Mouse (Mus musculus) intestine, embryonic 15.5 days (tissue): Measurements from ENCODE around the gene Bglap. TPM values are rescaled to one million over a fixed set of nuclear protein-coding genes. Genes with fewer than 3 reads are reported as not detected.
"Not testable (repeated sequence)": the region's sequence is repeated elsewhere in the genome, so short reads cannot be mapped to it uniquely, and the experiment has no call there.

Experiments used
- ATAC-seq: fragments of 200-750 bp; cut with Nextera tagmentation; 2 replicates; pipeline ENCODE4 v1.8.0; 2017; ENCODE audit warnings: moderate TSS enrichment, moderate library complexity
- H3K27ac ChIP-seq: fragments of 300-500 bp; sonication (generic); 2 replicates; pipeline ENCODE4 v1.5.1; 2015; ENCODE audit warnings: mild to moderate bottlenecking, inconsistent platforms
- H3K27me3 ChIP-seq: fragments of 300-500 bp; sonication (generic); replicated peaks from 2 replicates; pipeline ENCODE4 v1.6.1; 2015; ENCODE audit warnings: inconsistent platforms
- H3K36me3 ChIP-seq: fragments of 300-500 bp; sonication (generic); 2 replicates; pipeline ENCODE4 v1.6.1; 2015; ENCODE audit warnings: inconsistent platforms
- H3K4me1 ChIP-seq: fragments of 300-500 bp; sonication (generic); replicated peaks from 2 replicates; pipeline ENCODE4 v1.6.1; 2015; ENCODE audit warnings: inconsistent platforms
- H3K4me2 ChIP-seq: fragments of 300-500 bp; sonication (generic); replicated peaks from 2 replicates; pipeline ENCODE4 v1.6.1; 2015; ENCODE audit warnings: mild to moderate bottlenecking, inconsistent platforms
- H3K4me3 ChIP-seq: fragments of 300-500 bp; sonication (generic); replicated peaks from 2 replicates; pipeline ENCODE4 v1.5.1; 2015; ENCODE audit warnings: inconsistent platforms
- H3K9ac ChIP-seq: fragments of 300-500 bp; sonication (generic); 2 replicates; pipeline ENCODE4 v1.6.1; 2015; ENCODE audit warnings: inconsistent platforms
- H3K9me3 ChIP-seq: fragments of 300-500 bp; sonication (generic); 2 replicates; pipeline ENCODE4 v1.6.1; 2016; ENCODE audit warnings: inconsistent platforms
- WGBS: fragments of 180-500 bp; shearing (Covaris S2); methylation state at CpG from one replicate; pipeline ENCODE4 v1.1.7; 2015; 5-methylcytosine and 5-hydroxymethylcytosine counted together
- polyA plus RNA-seq: library from polyadenylated mRNA; unstranded; fragments of >200 nt; fragmentation: Nextera tagmentation; extraction: Ambion mirVana; gene quantifications from 2 replicates; pipeline ENCODE4 v1.2.1, GENCODE M21; 2015

Bglap gene
- polyA plus RNA-seq, 1 experiment from 2014 or later: not detected

GRCm38 (mm10) chr3:88411681-88412080 lies 27.4 kb upstream of the Bglap start:
- H3K9ac ChIP-seq: no peak overlapping the region
- no peaks in the 10 kb centered on the region for H3K27me3 ChIP-seq
- H3K36me3 ChIP-seq: peaks cover 8% of the 10 kb centered on the region; the same call in 1 of the 2 replicates
- no peak for ATAC-seq
- no peak overlapping the region for H3K4me2 ChIP-seq
- WGBS: 81% methylated on average over 4 of the region's 4 CpGs
- no peak overlapping the region for H3K27ac ChIP-seq
- no peak overlapping the region for H3K4me3 ChIP-seq
- H3K4me1 ChIP-seq: peaks cover 28% of the 10 kb centered on the region
- H3K9me3 ChIP-seq: no peaks in the 10 kb centered on the region

- Histone ChIP-seq H3K27me3 (no peaks in the 10 kb centered on the region), H3K4me3 (peak overlapping the region; percentile 68), H3K4me1 (peaks cover 23% of the 10 kb centered on the region), H3K36me3 (0 out of 2 replicates have a peak, but pooled peaks cover 8% of the 10 kb centered on the region), H3K4me2 (peak overlapping the region; percentile 83), H3K9ac (peak overlapping the region; percentile 24; the same call in 1 of the 2 replicates), H3K27ac (peak overlapping the region; percentile 97), H3K9me3 (no peaks in the 10 kb centered on the region)
- peak; percentile 11; the same call in 1 of the 2 replicates for ATAC-seq
- 15% methylated on average over 7 of the region's 7 CpGs for WGBS
Observed at GRCm38 (mm10) chr3:88410645-88411031, 26.4 kb upstream of the Bglap start.

- H3K9me3 ChIP-seq: no peaks in the 10 kb centered on the region
Observed at GRCm38 (mm10) chr3:88409741-88410644, 25.7 kb upstream of the Bglap start, which contains the start of gene Pmf1. TSS of gene Pmf1 (minus strand) at chr3:88410331.

GRCm38 (mm10) chr3:88408953-88409352 lies 24.7 kb upstream of the Bglap start:
- peak overlapping the region; percentile 97; the same call in 1 of the 2 replicates for H3K27ac ChIP-seq
- no peaks in the 10 kb centered on the region for H3K9me3 ChIP-seq
- H3K4me3 ChIP-seq: peak overlapping the region; percentile 68
- no peaks in the 10 kb centered on the region for H3K27me3 ChIP-seq
- H3K9ac ChIP-seq: peak overlapping the region; percentile 93
- peaks cover 23% of the 10 kb centered on the region for H3K4me1 ChIP-seq
- WGBS: 63% methylated on average over 5 of the region's 5 CpGs
- H3K36me3 ChIP-seq: 0 out of 2 replicates have a peak, but pooled peaks cover 8% of the 10 kb centered on the region
- no peak for ATAC-seq
- peak overlapping the region; percentile 83 for H3K4me2 ChIP-seq

More at GRCm38 (mm10) chr3:88409741-88410644, 25.7 kb upstream of the Bglap start, which contains the start of gene Pmf1:
- no peaks in the 10 kb centered on the region for H3K27me3 ChIP-seq
- H3K9ac ChIP-seq: peak within 1 kb of the TSS; percentile 93
- H3K4me3 ChIP-seq: peak within 1 kb of the TSS; percentile 68
- H3K4me2 ChIP-seq: peak within 1 kb of the TSS; percentile 83
- ATAC-seq: peak; percentile 95
- H3K36me3 ChIP-seq: 0 out of 2 replicates have a peak, but pooled peaks cover 8% of the 10 kb centered on the region
- under 1% methylated on average over 54 of the region's 54 CpGs for WGBS
- peaks cover 23% of the 10 kb centered on the region for H3K4me1 ChIP-seq
- H3K27ac ChIP-seq: peak within 1 kb of the TSS; percentile 97

DNA sequence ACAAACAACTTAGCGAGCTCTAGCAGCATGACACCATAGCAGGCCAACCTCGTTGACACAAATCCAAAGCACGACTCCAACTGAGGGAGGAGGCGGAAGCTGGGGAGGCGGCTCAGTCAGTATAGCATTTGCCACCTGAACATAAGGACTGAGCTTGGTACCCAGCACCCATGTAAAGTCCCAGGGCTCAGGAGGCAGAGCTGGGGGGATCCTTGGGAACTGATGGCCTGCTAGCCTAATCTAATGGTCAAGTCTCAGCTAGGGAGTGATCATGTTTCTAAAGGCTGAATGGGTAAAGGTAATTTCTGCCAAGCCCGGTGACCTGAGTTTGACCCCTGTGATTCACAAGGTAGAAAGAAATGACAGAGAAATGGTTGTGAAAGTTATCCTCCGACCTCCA lies 23.3 kb upstream of the Bglap start:
- no peaks in the 10 kb centered on the region for H3K9me3 ChIP-seq
- no peak overlapping the region for H3K27ac ChIP-seq
- no peaks in the 10 kb centered on the region for H3K27me3 ChIP-seq
- H3K9ac ChIP-seq: no peak overlapping the region
- 0 out of 2 replicates have a peak, but pooled peaks cover 3% of the 10 kb centered on the region for H3K36me3 ChIP-seq
- no peak for ATAC-seq
- no peak overlapping the region for H3K4me3 ChIP-seq
- peaks cover 23% of the 10 kb centered on the region for H3K4me1 ChIP-seq
- WGBS: 47% methylated on average over 7 of the region's 7 CpGs
- H3K4me2 ChIP-seq: no peak overlapping the region

DNA sequence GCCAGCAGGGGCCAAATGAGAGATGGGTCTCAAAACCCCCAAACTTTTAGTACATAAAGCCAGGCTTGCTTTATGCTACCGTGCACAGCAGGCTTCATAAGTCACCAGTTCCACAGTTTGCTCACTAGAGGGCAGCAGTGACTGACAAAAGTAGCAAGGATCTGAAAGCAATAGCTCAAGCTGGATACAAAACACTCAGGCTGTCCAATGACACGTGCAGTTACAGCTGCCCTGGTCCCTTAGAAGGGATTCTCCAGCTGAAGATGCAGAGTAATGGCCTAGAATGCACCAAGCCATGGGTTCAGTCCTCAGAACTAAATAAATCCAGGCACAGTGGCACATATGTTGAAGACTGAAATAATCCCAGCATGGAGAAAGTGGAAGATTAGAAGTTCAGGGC lies 22.8 kb upstream of the Bglap start:
- 0% methylated on average over 2 of the region's 2 CpGs for WGBS
- Histone ChIP-seq H3K27me3 (no peaks in the 10 kb centered on the region), H3K9me3 (no peaks in the 10 kb centered on the region), H3K4me2 (no peak overlapping the region), H3K27ac (no peak overlapping the region), H3K4me1 (peaks cover 23% of the 10 kb centered on the region), H3K36me3 (no peaks in the 10 kb centered on the region), H3K4me3 (no peak overlapping the region), H3K9ac (no peak overlapping the region)
- no peak for ATAC-seq

- 88% methylated on average over 10 of the region's 10 CpGs for WGBS
- no peaks in the 10 kb centered on the region for H3K9me3 ChIP-seq
- H3K27ac ChIP-seq: no peak overlapping the region
- no peaks in the 10 kb centered on the region for H3K27me3 ChIP-seq
- H3K4me2 ChIP-seq: no peak overlapping the region
- no peak overlapping the region for H3K4me3 ChIP-seq
- no peak for ATAC-seq
- peaks cover 6% of the 10 kb centered on the region for H3K4me1 ChIP-seq
- H3K9ac ChIP-seq: no peak overlapping the region
- peaks cover 3% of the 10 kb centered on the region; the same call in 1 of the 2 replicates for H3K36me3 ChIP-seq
Observed at GRCm38 (mm10) chr3:88403522-88404230, 19.4 kb upstream of the Bglap start.

DNA sequence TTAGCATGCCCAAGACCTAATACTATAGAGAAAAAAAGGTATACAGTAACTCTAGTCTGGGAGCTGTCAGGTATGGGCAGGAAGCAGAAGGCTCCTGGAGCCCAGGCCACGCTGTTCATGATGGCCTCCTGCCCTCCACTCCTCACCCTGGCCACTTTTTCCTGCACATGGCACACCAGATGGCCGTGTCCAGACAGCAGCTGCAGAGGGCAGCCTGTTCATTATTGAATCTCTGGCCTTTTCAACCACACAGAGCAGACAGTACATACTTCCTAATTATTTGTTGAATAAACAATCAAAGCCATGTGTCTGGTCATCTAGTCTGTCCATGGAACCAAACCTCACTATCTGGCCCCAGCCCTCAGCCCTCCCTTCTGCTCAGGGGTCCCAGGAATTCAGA lies 14.4 kb upstream of the Bglap start:
- H3K9me3 ChIP-seq: no peaks in the 10 kb centered on the region
- WGBS: 75% methylated on average over 2 of the region's 2 CpGs
- H3K4me2 ChIP-seq: no peak overlapping the region
- ATAC-seq: 0 out of 2 replicates have a peak, but pooled peaks have one; percentile 47
- no peaks in the 10 kb centered on the region for H3K27me3 ChIP-seq
- no peaks in the 10 kb centered on the region for H3K4me1 ChIP-seq
- no peak overlapping the region for H3K9ac ChIP-seq
- peaks cover 20% of the 10 kb centered on the region for H3K36me3 ChIP-seq
- H3K4me3 ChIP-seq: no peak overlapping the region
- H3K27ac ChIP-seq: no peak overlapping the region

DNA sequence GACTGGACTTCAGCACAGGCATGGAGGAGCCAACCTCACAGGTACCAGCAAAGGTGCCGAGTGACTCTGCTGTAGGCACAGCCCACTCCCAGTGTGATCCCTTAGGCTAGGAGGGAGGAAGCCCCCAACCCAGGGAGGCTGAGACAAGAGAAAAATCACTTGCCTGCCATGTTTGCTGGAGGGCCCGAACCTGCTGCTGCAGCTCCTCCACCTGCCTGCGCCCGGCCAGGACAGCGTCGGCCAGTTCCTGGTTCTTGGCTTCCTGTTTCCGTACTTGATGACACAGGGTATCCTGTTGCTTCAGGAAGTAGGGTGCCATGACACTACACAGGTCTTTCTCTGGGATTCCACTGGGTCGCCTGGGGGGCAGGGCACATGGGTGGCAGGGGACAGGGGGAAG lies 11.5 kb upstream of the Bglap start:
- H3K9me3 ChIP-seq: no peaks in the 10 kb centered on the region
- 88% methylated on average over 8 of the region's 8 CpGs for WGBS
- H3K4me3 ChIP-seq: no peak overlapping the region
- no peak overlapping the region for H3K27ac ChIP-seq
- peaks cover 20% of the 10 kb centered on the region for H3K36me3 ChIP-seq
- H3K9ac ChIP-seq: no peak overlapping the region
- no peaks in the 10 kb centered on the region for H3K4me1 ChIP-seq
- no peak for ATAC-seq
- no peak overlapping the region for H3K4me2 ChIP-seq
- H3K27me3 ChIP-seq: no peaks in the 10 kb centered on the region

DNA sequence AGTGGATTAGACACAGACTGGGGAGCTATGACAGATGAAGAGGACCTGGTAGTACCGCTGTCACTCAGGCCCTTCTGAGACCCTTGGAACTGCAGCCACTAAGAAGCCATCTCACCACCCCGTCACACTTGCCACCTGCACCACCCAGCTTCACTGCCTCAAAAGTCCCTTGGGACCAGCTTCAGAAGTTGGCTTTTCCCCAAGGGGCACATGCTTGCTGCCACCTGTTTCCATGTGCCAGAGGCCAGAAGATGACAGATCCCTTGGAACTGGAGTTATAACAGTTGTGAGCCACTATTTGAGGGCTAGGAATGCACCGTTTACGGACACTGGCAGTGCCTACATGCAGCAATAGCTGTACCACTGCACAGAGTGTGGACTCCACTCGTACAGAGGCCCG lies 11.0 kb upstream of the Bglap start:
- H3K9me3 ChIP-seq: no peaks in the 10 kb centered on the region
- H3K9ac ChIP-seq: no peak overlapping the region
- H3K4me2 ChIP-seq: no peak overlapping the region
- H3K4me1 ChIP-seq: no peaks in the 10 kb centered on the region
- H3K4me3 ChIP-seq: no peak overlapping the region
- H3K27me3 ChIP-seq: no peaks in the 10 kb centered on the region
- peaks cover 20% of the 10 kb centered on the region for H3K36me3 ChIP-seq
- no peak overlapping the region for H3K27ac ChIP-seq
- ATAC-seq: no peak
- 93% methylated on average over 6 of the region's 6 CpGs for WGBS

DNA sequence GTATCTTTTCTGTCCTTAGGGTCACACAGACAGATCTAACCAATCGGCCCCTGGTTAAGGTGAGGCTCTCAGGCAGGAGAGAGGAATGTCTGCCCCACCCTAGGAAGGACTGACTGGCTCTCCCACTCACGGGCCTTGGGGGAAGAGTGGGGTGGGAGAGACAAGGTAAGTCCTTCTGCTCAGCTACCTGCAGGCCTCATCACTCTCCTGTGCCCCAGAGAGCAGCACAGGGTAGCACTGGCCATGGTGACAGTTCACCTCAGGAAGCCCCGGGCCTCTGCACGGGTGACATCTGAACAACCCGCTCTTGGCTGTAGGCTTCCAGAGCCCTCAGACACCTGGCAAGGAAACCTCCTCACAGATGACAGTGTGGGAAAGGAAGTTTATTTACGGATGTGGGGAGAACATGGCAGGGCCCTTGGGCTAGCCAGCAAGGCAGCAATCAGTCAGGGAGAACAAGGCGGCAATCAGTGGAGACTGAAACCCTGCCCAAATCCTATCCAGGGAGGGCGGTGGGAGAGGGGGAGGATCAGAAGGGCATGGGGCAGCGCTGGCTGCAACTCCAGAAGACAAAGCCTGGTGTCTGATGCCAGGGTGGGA lies 9.6 kb upstream of the Bglap start:
- 87% methylated on average over 9 of the region's 9 CpGs for WGBS
- Histone ChIP-seq H3K36me3 (peaks cover 17% of the 10 kb centered on the region), H3K4me3 (no peak overlapping the region), H3K9me3 (no peaks in the 10 kb centered on the region), H3K9ac (no peak overlapping the region), H3K4me2 (no peak overlapping the region), H3K4me1 (no peaks in the 10 kb centered on the region), H3K27me3 (no peaks in the 10 kb centered on the region), H3K27ac (no peak overlapping the region)
- ATAC-seq: no peak

DNA sequence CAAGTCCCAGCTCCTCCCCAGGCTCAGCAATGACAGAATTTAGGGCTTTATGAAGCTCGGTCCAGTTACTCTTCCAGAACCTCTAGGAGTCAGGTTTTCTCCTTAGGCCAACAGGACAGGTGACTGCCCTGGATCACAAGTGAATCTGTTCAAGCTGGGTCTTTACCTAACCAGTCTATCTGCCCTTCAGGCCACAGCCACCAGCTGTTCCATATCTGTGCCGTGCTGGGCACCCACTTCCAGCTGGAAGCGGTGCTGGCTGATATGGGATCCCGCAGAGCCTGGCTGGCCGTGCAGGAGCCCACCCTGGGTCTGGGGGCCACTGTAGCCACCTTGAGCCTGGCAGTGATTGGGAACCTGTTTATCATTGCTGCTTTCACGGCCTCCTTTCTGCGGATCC lies 1.9 kb downstream of the Bglap start:
- H3K9ac ChIP-seq, H3K4me3 ChIP-seq, H3K36me3 ChIP-seq, H3K4me1 ChIP-seq, H3K27ac ChIP-seq, H3K9me3 ChIP-seq, H3K4me2 ChIP-seq, H3K27me3 ChIP-seq: not testable (repeated sequence)
- peak; percentile 36; the same call in 1 of the 2 replicates for ATAC-seq
- WGBS: 25% methylated on average over 1 of the region's 7 CpGs
